Mouse (Mus musculus) T-cell, adult 66 days (primary cell): ENCODE results near the gene Itgb3bp. TPM values are rescaled to one million over a fixed set of nuclear protein-coding genes. Genes with fewer than 3 reads are reported as not detected.

ENCODE experiments used
- total RNA-seq, 2 experiments: library from RNA; stranded (reverse); gene quantifications; 3 replicates in 1 of 2; 4 replicates in 1 of 2; pipeline ENCODE4 v1.2.4; 2023

Gene Itgb3bp
- 10 to 100 TPM in 1 of 2 experiments, 1 to 10 TPM in 1; 9.6 to 10.8 TPM for total RNA-seq

GRCm38 (mm10) chr4:99929613-99930517 lies at the start of gene Itgb3bp:
Itgb3bp (minus strand) TSS chr4:99929813.

GRCm38 (mm10) chr4:99929149-99929612 lies 432 bp downstream of the Itgb3bp start, which contains the start of gene Pgm1:
Pgm1 (plus strand) TSS chr4:99929414.

GRCm38 (mm10) chr4:99829094-99830073 lies 100.2 kb downstream of the Itgb3bp start, which contains the start of gene Efcab7:
Efcab7 (plus strand) TSS chr4:99829198.

Other genes starting within 250 kb of the Itgb3bp start
- 1 to 10 TPM; 3.7 to 5.1 TPM for gene Alg6, start 214.1 kb downstream of the Itgb3bp start, total RNA-seq
- gene Efcab7, start 100.6 kb downstream of the Itgb3bp start, total RNA-seq = 1 to 10 TPM; 9.0 to 9.9 TPM
- 10 to 100 TPM; 20.2 to 22.8 TPM for gene Pgm1, start 399 bp downstream of the Itgb3bp start, total RNA-seq
- gene Ror1, start 166.0 kb upstream of the Itgb3bp start, total RNA-seq = not detected